Mouse (Mus musculus) T-helper 2 cell (primary cell): ENCODE data around the gene Xylb.
"Not testable (repeated sequence)": the region's sequence is repeated elsewhere in the genome, so short reads cannot be mapped to it uniquely, and the experiment has no call there.

Source experiments
- in situ Hi-C: fragments of 300-600 bp; cut with MboI, MseI; formaldehyde crosslinking; loops from one replicate; pipeline ENCODE4 v1.15.1; 2025; ENCODE audit warnings: high pct_unique_total_duplicates

Xylb gene

DNA sequence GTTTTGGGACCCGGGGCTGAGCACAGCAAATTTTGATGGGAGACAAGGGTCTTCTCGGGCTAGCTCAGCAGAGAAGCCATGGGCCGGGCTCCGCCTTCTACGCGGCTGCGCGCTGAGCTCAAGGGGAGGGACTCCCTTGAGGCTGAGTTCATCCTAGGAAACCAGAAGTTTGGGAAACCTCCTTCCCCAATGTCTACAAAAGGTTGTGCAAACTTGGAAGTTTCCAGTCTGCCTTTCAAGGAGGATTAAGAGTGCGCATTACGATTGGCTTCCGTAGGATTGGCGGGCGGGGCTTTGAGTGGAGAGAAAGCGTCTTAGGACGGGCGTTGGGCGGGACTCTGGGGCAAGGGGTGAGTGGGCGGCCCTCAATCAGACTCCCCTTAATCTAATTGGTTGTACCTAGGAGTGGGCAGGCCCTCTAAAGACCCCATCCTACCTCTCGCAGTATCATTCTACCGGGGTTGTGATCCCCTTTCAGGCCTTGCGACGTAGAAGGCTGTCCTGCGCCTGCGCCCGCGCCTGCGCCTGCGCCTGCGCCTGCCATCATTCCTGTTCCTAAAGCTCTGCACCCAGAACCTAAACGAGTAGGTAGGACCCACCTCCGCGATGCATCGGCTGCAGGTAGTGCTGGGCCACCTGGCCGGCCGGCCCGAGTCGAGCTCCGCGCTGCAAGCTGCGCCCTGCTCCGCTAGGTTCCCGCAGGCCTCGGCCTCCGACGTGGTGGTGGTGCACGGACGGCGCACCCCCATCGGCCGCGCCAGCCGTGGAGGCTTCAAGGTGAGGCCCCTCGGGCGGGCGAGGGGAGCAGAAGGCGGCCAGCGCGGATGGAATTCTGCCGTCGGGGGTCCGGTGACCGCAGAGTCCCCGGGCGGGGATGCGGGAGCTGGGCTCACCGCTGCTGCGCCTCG lies 16.0 kb upstream of the Xylb start, which contains the start of gene Myd88:
TSS of gene Myd88 (minus strand) at position 503 of the 908 bp plus-strand sequence.
- in situ Hi-C loops = loop anchor here (25.0 kb wide), 1 partner anchor 1054 kb away; no protein-coding TSS in a partner anchor

DNA sequence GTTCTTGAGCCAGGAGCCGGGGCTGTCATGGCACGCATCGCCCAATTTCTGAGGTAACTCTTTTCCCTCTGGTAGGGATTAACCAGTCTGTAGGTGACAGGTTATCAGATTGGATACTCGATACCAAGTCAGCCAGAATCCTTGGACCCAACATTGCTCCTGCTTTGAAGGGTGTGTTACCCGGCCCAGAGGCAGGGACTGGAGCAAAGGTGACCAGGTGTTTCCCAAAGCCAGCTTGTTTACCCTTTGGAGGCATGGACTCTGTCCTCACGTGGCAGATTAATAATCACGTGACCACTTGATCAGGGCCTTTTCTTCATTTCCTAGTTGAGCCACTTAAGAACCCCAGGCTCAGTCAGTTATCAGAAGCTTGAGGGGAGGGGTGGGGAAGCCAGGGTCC lies 14.5 kb upstream of the Xylb start:
- in situ Hi-C loops = loop anchor here (25.0 kb wide), 1 partner anchor 1055 kb away; no protein-coding TSS in a partner anchor

DNA sequence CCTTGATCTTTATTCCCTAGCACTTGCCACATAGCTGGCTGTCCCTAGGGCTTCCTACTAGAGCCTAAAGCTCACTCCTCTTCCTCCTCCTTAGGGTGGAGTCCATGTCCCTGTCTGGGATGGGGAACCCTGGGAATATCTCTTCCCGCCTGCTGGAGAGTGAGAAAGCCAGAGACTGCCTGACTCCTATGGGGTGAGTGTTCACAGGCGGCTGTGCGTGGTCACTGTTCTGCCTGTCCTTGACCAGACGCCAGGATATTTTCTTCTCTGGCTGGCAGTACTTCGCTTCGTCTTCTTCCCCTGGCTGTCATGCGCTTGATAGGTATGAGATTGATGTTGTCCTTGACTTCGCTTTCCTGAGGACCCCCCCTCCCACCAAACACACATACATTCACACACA lies 10.8 kb upstream of the Xylb start:
- in situ Hi-C loops = loop anchor here (5.0 to 25.0 kb wide), 2 partner anchors 194 to 1059 kb away; no protein-coding TSS in a partner anchor

GRCm38 (mm10) chr9:119350531-119350930 lies 6.7 kb upstream of the Xylb start:
- in situ Hi-C loops = no loop called here

DNA sequence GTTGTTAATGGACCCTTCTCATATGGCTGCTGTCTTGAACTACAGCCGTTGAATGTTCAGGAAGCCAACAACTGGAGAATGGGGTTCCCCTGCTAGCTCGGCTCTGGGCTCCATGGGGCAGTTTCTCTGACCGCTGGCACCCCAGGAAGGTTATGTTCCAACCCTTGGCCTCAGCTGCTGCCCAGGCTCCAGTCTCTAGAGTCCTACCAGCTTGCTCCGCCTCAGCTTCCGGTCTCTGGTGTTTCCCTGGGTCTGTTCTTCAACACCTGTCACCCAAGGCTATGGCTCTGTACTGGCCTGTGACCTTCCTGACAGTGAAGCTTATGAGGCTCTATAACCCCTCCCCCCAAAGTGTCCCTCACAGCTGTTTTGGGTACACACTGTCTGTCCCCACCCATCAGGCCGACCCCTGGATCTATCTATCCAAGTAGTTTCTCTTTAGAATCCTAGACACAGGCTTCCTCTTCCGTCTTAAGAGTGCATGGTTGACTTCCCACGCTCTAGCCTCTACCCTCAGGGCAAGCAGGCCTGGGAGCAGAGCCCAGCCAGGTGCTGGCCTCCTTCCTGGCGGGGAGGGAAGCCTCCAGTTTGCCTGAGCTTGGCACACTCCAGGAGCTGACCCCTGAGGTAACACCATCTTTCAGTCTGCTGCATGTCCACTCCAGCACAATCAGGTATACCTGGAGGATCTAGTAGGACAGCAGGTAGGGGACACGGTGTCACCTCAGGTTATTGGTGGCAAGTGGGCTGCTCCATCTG lies 6.1 kb upstream of the Xylb start:
- in situ Hi-C loops = no loop called here

GRCm38 (mm10) chr9:119352060-119352459 lies 5.1 kb upstream of the Xylb start:
- in situ Hi-C loops = no loop called here

GRCm38 (mm10) chr9:119353926-119354325 lies 3.3 kb upstream of the Xylb start:
- in situ Hi-C loops = no loop called here

- in situ Hi-C loops = loop anchor here (5.0 kb wide), 1 partner anchor 249 kb away; no protein-coding TSS in a partner anchor
These were observed 1.2 kb upstream of the Xylb start for GRCm38 (mm10) chr9:119355943-119356342.

- in situ Hi-C loops = loop anchor here (5.0 kb wide), 1 partner anchor 251 kb away; no protein-coding TSS in a partner anchor
These were observed 863 bp downstream of the Xylb start for GRCm38 (mm10) chr9:119358058-119358429.

DNA sequence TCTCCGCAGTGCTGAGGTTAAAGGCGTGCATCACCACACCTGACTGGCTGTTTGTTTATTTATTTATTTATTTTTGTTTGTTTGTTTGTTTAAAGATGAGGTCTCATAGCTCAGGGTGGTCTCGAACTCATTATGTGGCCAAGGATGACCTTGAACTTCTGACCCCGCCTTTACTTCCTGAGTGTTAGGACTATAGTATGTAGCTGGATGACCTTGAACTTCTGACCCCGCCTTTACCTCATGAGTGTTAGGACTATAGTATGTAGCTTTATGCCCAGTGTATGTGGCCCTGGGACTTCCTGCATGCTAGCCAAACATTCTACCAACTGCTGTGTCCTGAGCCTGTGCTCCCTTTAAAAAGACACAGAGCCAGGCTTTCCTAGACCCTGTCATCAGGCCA lies 4.2 kb downstream of the Xylb start:
- in situ Hi-C loops = no loop called here

GRCm38 (mm10) chr9:119363229-119363628 lies 6.0 kb downstream of the Xylb start:
- in situ Hi-C loops = no loop called here

DNA sequence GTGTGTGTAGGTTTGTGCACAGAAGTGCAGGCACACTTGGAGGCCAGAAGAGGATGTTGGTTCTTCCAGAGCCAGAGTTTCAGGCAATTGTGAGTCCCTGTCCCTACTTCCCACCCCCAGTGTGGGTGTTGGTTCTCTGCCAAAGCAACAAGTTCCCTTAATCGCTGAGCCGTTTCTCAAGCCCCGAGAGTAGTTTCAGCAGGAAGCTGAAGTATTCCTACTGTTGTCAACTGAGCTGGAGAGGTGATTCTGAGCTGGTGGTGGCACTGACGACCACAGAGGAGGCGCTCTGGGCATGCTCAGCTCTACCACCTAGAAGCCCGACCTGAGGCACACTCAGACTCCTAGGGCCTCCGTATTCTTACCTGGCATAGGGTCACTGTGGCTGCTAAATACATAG lies 8.1 kb downstream of the Xylb start, which contains the start of gene Slc22a14:
TSS of gene Slc22a14 (minus strand) at position 270 of the 400 bp plus-strand sequence.
- in situ Hi-C loops = no loop called here

- in situ Hi-C loops = no loop called here
These were observed 11.2 kb downstream of the Xylb start for GRCm38 (mm10) chr9:119368367-119368766.

GRCm38 (mm10) chr9:119370770-119371169 lies 13.6 kb downstream of the Xylb start:
- in situ Hi-C loops = not testable (repeated sequence)

- in situ Hi-C loops = no loop called here
These were observed 14.1 kb downstream of the Xylb start for GRCm38 (mm10) chr9:119371251-119371650.

DNA sequence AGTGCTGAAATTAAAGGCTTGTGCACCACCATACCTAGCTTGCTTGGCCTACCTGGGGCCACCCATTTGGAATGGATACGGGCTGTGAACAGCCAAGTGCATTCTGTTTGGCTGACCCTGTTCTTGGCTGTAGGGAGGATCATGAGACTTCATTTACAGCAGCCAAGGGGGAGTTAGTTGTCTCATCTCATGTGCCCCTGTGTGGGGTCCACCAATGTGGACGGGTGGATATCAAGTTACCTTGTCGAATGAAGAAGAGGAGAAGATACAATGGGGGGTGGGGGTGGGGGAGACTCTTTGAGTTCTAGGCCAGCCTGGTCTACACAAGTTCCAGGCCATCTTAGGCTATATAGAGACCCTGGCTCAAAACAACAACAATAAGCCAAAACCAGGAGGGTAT lies 17.8 kb downstream of the Xylb start:
- in situ Hi-C loops = no loop called here

GRCm38 (mm10) chr9:119375556-119375955 lies 18.4 kb downstream of the Xylb start:
- in situ Hi-C loops = no loop called here

- in situ Hi-C loops = no loop called here
These were observed 21.1 kb downstream of the Xylb start for GRCm38 (mm10) chr9:119378231-119378630.

- in situ Hi-C loops = no loop called here
These were observed 25.4 kb downstream of the Xylb start for GRCm38 (mm10) chr9:119382603-119383002.

GRCm38 (mm10) chr9:119388956-119389355 lies 31.8 kb downstream of the Xylb start:
- in situ Hi-C loops = no loop called here

GRCm38 (mm10) chr9:119390214-119390613 lies 33.0 kb downstream of the Xylb start:
- in situ Hi-C loops = no loop called here

DNA sequence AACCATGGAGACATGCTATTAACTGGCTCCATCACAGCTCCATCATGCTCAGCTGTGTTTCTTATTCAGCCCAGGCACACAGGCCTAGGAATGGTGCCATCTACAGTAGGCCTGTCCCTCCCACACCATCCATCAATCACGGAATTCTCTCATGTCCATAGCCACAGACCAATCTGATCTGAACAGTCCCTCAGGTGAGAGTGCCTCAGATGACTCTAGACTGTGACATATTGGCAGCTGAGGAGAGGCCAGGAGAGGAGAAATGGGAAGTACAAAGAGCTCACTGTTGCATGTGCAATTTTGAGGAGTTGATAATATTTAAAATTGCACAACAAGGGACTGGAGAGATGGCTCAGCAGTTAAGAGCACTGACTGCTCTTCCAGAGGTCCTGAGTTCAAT lies 37.6 kb downstream of the Xylb start:
- in situ Hi-C loops = no loop called here
